Mouse (Mus musculus): ENCODE data around the gene Ncor1.

DNA sequence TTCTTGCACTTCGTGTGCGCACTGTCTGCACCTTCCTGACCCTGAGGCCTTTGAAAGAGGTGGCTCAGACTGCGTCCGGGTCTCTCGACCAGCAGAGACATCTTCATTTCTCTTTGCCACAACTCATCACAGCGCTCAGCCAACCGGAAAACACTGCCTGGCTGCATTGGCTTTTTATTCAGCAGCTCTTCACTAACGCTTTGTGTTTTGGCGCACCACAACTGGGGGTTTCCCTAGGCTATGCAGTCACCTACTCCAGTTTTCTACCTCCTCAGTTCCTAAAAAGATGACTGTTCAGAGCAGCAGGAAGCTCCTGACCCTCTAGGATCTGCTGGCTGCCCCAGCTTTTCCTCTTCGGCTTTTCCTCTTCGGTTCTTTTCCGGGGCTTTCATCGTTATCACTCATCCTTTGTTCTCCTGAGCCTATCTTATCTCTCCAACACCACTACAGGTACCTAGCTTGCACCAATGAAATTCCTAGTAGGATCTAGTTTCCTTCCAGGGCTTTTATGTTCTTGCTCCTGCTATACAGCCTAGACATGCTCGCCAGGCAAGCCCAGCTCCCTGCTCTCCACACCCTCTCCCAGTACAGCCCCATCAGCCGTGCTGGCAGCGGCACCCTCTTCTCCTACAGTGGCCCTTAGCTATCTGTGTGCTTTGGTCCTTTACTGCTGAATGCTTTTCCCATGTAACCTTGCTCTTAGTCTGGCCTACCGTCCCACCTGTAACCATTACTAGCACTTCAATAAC, 191.7 kb downstream of the Ncor1 start:
- TF ChIP-seq POLR2A (IDR thresholded peaks at IDR 0.05; ENCODE audit: low read depth, low read length) = no peak
- no peak for TF ChIP-seq CTCF (conservative IDR thresholded peaks at IDR 0.05; ENCODE audit: insufficient read depth, insufficient read length, low read depth, low read length)

All from kidney, adult 2 months (tissue).